Mouse (Mus musculus): ENCODE measurements at regions not wholly inside any gene's neighbourhood (a gene's known extent, or its start where the extent isn't known, plus 50 kb on each side); places are given as distances from the start of the nearest gene placed in this dataset.

GRCm38 (mm10) chr3:117191903-117192302 is 168.8 kb downstream of the Plppr4 start:
- TF ChIP-seq CTCF (conservative IDR thresholded peaks at IDR 0.05; ENCODE audit: insufficient read depth, insufficient read length, low read depth, low read length) (no peak), POLR2A (IDR thresholded peaks at IDR 0.05; ENCODE audit: low read depth, low read length) (no peak)

All from kidney, adult 2 months (tissue).